Mouse (Mus musculus): ENCODE results near the gene Dapl1.

GRCm38 (mm10) chr2:59465671-59466070 is 18.8 kb upstream of the Dapl1 start:
- no peak for TF ChIP-seq POLR2A (IDR thresholded peaks at IDR 0.05; ENCODE audit: control insufficient read depth, low read depth, low read length)
- no peak for TF ChIP-seq CTCF (IDR thresholded peaks at IDR 0.05; ENCODE audit: control insufficient read depth, insufficient read depth, insufficient replicate concordance, low read depth, low read length)
